Mouse (Mus musculus) G1E (cell line): ENCODE data around the gene Dcaf11.

ENCODE experiments used
- CTCF ChIP-seq: IDR thresholded peaks from 2 replicates; pipeline ENCODE4 v1.5.1; 2012; ENCODE audit warnings: low read depth, low read length, inconsistent platforms, mixed read lengths
- GATA1 ChIP-seq: IDR thresholded peaks from 2 replicates; pipeline ENCODE4 v1.6.1; 2012; ENCODE audit warnings: borderline replicate concordance, low read length, inconsistent platforms, mixed read lengths
- GATA2 ChIP-seq: IDR thresholded peaks from 2 replicates; pipeline ENCODE4 v1.6.1; 2012; ENCODE audit warnings: low read depth, low read length, inconsistent platforms, borderline replicate concordance
- POLR2AphosphoS5 ChIP-seq: IDR thresholded peaks from 2 replicates; pipeline ENCODE4 v1.6.1; 2012; ENCODE audit warnings: low read depth, low read length, inconsistent platforms; ENCODE audit not compliant: insufficient replicate concordance
- TAL1 ChIP-seq: conservative IDR thresholded peaks from 2 replicates; pipeline ENCODE4 v1.6.1; 2012; ENCODE audit warnings: low read depth, low read length, inconsistent platforms, mixed read lengths

DNA sequence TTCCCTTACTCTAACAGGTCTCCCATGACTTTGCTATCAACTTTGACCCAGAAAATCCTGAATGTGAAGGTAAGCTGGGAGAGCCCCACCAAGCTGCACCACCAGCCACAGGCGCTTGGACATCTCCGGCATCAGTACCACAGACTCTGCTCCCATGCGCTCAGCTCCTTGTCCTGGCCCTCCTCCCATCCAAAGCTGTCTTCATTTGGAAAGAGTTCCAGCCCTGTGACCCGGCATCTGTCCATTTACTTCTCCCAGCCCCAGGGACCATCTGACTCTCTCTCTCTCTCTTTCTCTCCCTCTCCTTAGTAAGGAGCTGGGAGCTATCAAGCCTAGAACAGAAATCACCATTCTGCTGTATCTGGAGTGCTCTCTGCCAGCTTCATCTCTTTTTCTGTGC lies 44.0 kb upstream of the Dcaf11 start:
- TF ChIP-seq GATA1, result no peak
- no peak for TF ChIP-seq TAL1
- no peak for TF ChIP-seq CTCF
- TF ChIP-seq POLR2AphosphoS5, result no peak
- no peak for TF ChIP-seq GATA2
